Mouse (Mus musculus) limb, embryonic 11.5 days (tissue): Measurements from ENCODE around the gene Enoph1. TPM values are rescaled to one million over a fixed set of nuclear protein-coding genes. Genes with fewer than 3 reads are reported as not detected.

ENCODE experiments used
- ATAC-seq: fragments of 200-750 bp; cut with Nextera tagmentation; 2 replicates; pipeline ENCODE4 v1.8.0; 2017; ENCODE audit warnings: low read depth; ENCODE audit not compliant: insufficient number of reproducible peaks, low FRiP score, low TSS enrichment
- DNase-seq: peaks from one replicate; pipeline ENCODE4 v3.0.0-alpha.2; 2015; ENCODE audit warnings: low spot score
- H3K27ac ChIP-seq: fragments of 300-500 bp; sonication (generic); replicated peaks from 2 replicates; pipeline ENCODE4 v1.5.1; 2014; ENCODE audit warnings: low read depth, mild to moderate bottlenecking, low read length
- H3K27me3 ChIP-seq: fragments of 300-500 bp; sonication (generic); 2 replicates; pipeline ENCODE4 v1.6.1; 2014; ENCODE audit warnings: mild to moderate bottlenecking, low read length, mixed read lengths; ENCODE audit not compliant: control insufficient read depth, insufficient read depth
- H3K36me3 ChIP-seq: fragments of 300-500 bp; sonication (generic); 2 replicates; pipeline ENCODE4 v1.6.1; 2014; ENCODE audit warnings: mild to moderate bottlenecking, low read length, moderate library complexity, mixed read lengths; ENCODE audit not compliant: control insufficient read depth, insufficient read depth
- H3K4me1 ChIP-seq: fragments of 300-500 bp; sonication (generic); 2 replicates; pipeline ENCODE4 v1.6.1; 2014; ENCODE audit warnings: low read length, mixed read lengths; ENCODE audit not compliant: control insufficient read depth, insufficient read depth
- H3K4me2 ChIP-seq: fragments of 300-500 bp; sonication (generic); 2 replicates; pipeline ENCODE4 v1.6.1; 2014; ENCODE audit warnings: low read depth, mild to moderate bottlenecking, moderate library complexity; ENCODE audit not compliant: severe bottlenecking
- H3K4me3 ChIP-seq: fragments of 300-500 bp; sonication (generic); 2 replicates; pipeline ENCODE4 v1.5.1; 2014; ENCODE audit warnings: low read depth, low read length
- H3K9ac ChIP-seq: fragments of 300-500 bp; sonication (generic); 2 replicates; pipeline ENCODE4 v1.6.1; 2014; ENCODE audit warnings: mild to moderate bottlenecking, low read length
- H3K9me3 ChIP-seq: fragments of 300-500 bp; sonication (generic); 2 replicates; pipeline ENCODE4 v1.6.1; 2016; ENCODE audit warnings: low read length; ENCODE audit not compliant: control insufficient read depth
- WGBS: fragments of 180-500 bp; shearing (Covaris S2); extraction: QIAGEN DNeasy Blood & Tissue Kit; methylation state at CpG from one replicate; pipeline ENCODE4 v1.1.7; 2014; 5-methylcytosine and 5-hydroxymethylcytosine counted together
- polyA plus RNA-seq: library from polyadenylated mRNA; unstranded; fragments of >200 nt; fragmentation: Nextera tagmentation; extraction: Ambion mirVana; gene quantifications from 2 replicates; pipeline ENCODE4 v1.2.1, GENCODE M21; 2014

Gene Enoph1
- polyA plus RNA-seq, 1 experiment from 2014 or later, result 57.4 TPM

DNA sequence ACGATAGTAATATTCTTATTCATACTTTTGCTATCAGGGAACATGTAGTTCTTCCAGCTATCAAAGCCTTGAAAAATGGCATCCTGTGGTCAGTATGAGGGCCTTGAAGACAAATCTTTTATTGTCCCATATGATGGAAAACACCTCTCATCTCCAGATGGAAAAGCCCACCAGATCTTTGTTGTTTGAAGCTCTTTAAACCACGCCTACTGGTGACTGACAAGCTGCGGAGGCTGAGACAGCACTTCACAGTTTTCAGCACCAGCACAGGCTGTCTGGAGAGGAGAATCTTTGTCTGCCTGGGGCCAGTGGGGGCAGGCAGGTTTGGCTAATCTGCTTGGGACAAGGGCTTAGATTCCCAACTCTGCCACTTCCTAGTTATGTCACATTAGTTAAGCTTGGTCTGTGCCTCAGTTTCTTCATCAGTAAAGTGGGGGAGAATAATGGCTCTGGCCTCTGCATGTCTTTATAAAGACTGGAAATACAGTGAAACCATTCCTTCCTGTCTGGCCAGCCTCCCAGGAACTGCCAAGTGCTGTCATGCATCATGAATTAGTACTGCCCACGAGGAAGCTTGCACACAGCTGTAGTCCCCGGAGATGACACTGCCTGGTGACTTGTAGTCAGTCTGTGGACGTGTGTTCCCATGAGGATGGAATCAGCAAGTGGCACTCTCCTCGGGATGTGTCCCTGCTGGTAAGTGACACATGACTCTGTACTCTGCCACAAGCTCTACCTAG lies 69.9 kb downstream of the Enoph1 start:
- no peak for DNase-seq

DNA sequence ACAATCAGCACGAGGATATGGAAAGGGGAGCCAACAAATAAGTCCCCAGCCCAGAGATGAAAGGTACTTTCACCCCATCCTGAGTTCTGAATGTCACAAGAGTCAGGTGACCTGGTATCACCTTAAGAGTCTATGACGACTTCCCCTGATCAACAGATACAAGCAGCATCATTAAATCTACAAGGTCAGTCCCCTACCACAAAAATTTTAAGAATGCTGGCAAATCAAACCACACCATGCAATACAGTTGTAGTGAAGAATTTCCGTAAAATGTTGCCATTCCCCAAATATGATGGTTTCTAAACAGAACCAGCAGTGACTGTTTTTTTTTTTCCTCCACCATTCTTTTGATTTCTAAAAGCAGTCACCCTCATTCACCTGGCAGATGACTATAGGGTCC lies 70.8 kb downstream of the Enoph1 start:
- 75% methylated on average over 3 of the region's 3 CpGs for WGBS
- no peaks in the 10 kb centered on the region for H3K36me3 ChIP-seq
- no peaks in the 10 kb centered on the region for H3K9me3 ChIP-seq
- DNase-seq, result no peak
- no peak for ATAC-seq
- no peaks in the 10 kb centered on the region for H3K27me3 ChIP-seq
- H3K9ac ChIP-seq, result no peak overlapping the region
- H3K27ac ChIP-seq, result no peak overlapping the region
- no peak overlapping the region for H3K4me3 ChIP-seq
- no peak overlapping the region for H3K4me2 ChIP-seq
- H3K4me1 ChIP-seq, result no peaks in the 10 kb centered on the region

More for the DNA sequence above, 69.9 kb downstream of the Enoph1 start:
- H3K36me3 ChIP-seq, result no peaks in the 10 kb centered on the region
- H3K27me3 ChIP-seq, result no peaks in the 10 kb centered on the region
- H3K9ac ChIP-seq, result no peak overlapping the region
- H3K4me1 ChIP-seq, result no peaks in the 10 kb centered on the region
- no peak overlapping the region for H3K4me3 ChIP-seq
- H3K4me2 ChIP-seq, result no peak overlapping the region
- 64% methylated on average over 7 of the region's 7 CpGs for WGBS
- H3K9me3 ChIP-seq, result no peaks in the 10 kb centered on the region
- H3K27ac ChIP-seq, result no peak overlapping the region
- no peak for ATAC-seq

DNA sequence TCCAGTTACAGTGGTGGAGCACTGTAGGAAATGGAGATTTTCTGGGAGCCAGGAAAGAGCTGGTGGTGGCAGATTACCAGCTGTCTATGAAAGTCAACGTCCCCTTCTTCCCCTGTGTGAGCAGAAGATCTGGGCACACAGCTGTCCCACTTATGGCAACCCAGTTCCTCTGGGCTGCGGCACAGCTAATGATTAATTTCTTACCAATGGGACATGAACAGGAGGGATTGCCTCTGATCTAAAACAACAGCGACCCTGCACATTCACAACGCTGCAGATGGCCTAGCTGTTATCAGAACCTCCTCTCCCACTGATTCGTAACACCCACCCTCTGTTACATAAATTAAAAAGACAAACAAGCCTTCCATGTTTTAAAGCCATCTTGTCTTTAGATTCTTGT lies 73.6 kb downstream of the Enoph1 start:
- DNase-seq (no peak), ATAC-seq (no peak)
- no peaks in the 10 kb centered on the region for H3K36me3 ChIP-seq
- WGBS, result 69% methylated on average over 5 of the region's 5 CpGs
- H3K4me1 ChIP-seq, result no peaks in the 10 kb centered on the region
- no peak overlapping the region for H3K27ac ChIP-seq
- H3K27me3 ChIP-seq, result no peaks in the 10 kb centered on the region
- H3K4me3 ChIP-seq, result no peak overlapping the region
- H3K9me3 ChIP-seq, result no peaks in the 10 kb centered on the region
- no peak overlapping the region for H3K9ac ChIP-seq
- no peak overlapping the region for H3K4me2 ChIP-seq

Other genes with a start within 250 kb of the Enoph1 start
- gene Vamp9, start 133.7 kb upstream of the Enoph1 start, polyA plus RNA-seq, result 0.30 and 0.35 TPM in 2 replicates
- 294 and 310 TPM in 2 replicates for gene Hnrnpd, start 61.0 kb upstream of the Enoph1 start, polyA plus RNA-seq
- gene 4930524J08Rik, start 60.9 kb upstream of the Enoph1 start, polyA plus RNA-seq, result 2.3 and 3.4 TPM in 2 replicates
- 254 and 268 TPM in 2 replicates for gene Hnrnpdl, start 321 bp upstream of the Enoph1 start, polyA plus RNA-seq
- 0.40 and 0.43 TPM in 2 replicates for gene Tmem150c, start 119.8 kb downstream of the Enoph1 start, polyA plus RNA-seq